Mouse (Mus musculus): Measurements from ENCODE around the gene Tbx2. TPM values are rescaled to one million over a fixed set of nuclear protein-coding genes. Genes with fewer than 3 reads are reported as not detected.

Gene Tbx2
- 0.37 and 1.2 TPM in 2 replicates for polyA plus RNA-seq (2014; fragmentation: Nextera tagmentation; extraction: Ambion mirVana)

DNA sequence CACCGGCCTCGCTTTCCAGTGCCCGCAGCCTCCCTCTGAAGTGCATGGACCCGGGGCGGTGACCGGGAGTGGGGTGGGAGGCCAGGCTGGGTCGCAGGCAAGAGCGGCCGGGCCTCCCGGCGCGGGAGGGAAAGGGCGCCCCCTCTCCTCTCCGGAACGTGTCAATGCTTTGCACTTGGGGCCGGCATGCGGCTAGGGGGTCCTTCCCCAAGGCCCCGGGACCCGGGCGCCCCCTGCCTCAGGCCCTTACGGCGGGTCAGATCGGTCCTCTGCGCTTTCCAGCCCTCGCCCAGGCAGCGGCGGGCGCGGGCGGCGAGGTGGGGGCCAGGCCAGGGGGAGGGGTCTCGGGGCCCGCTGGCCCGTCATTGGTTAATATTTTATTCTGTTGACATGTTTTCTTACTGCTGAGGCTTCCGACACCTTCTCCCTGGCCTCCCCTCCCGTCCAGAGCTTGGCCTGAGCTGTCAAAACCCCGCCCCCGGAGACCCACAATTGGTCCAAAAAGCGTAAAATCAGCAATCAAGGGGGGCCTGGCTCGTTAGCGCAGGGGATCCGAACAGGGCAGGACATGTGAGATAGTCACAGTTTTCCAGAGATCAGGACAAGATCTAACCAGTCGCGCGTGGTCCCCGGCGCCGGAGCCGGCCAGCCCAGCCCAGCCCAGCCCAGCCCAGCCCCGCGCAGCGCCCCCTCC, at the start of gene Tbx2:
TSS of gene Tbx2 (plus strand) at position 321 of the 694 bp plus-strand sequence.
- ATAC-seq (ENCODE audit: low read depth): peak; percentile 47; the same call in 1 of the 2 replicates
- peak within 1 kb of the TSS; percentile 41; the same call in 1 of the 2 replicates for H3K9ac ChIP-seq (replicated peaks; ENCODE audit: low read depth, low read length)

DNA sequence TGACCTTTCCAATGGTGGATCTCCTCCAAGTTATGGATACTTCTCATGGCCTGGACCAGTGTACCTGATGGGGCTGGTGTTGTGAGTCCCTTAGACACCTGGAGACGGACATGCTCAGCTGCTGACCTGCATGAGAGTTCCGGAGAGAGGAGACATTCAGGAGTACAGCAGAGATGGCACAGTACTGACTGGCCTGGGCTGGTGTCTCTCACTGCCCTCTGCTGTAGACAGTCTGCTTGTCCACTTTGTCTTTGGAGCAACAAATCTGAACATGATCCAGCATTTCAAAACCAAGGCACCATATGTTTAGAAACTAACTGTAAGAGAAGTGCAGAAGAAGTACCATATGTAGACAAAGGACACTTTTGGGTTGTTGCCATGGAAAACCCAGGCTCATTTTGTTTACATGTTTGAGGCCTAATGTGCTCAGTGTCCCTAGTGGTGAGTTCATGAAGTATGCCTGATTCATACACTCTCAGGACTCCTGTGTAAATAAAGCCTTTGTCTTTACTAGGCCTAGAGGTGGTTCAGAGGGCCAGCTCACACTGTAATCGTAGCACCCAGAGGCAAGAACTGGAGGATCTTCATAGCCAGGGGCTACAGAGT, 46.1 kb upstream of the Tbx2 start:
- Histone ChIP-seq H3K4me2 (ENCODE audit: low read depth, low read length) (no peak overlapping the region), H3K4me1 (ENCODE audit: control insufficient read depth, insufficient read depth, low read length) (no peaks in the 10 kb centered on the region), H3K4me3 (ENCODE audit: low read depth, low read length) (no peak overlapping the region), H3K9ac (replicated peaks; ENCODE audit: low read depth, low read length) (no peak overlapping the region), H3K27me3 (ENCODE audit: control insufficient read depth, insufficient read depth, low read length) (no peaks in the 10 kb centered on the region), H3K27ac (ENCODE audit: low read depth, low read length) (no peak overlapping the region), H3K36me3 (ENCODE audit: control insufficient read depth, insufficient read depth, low read length) (no peaks in the 10 kb centered on the region), H3K9me3 (ENCODE audit: control insufficient read depth, low read length) (no peaks in the 10 kb centered on the region)
- no peak for ATAC-seq (ENCODE audit: low read depth)
- WGBS: 71% methylated on average over 3 of the region's 3 CpGs

More for the DNA sequence above, at the start of gene Tbx2:
- peak within 1 kb of the TSS; percentile 46 for H3K4me2 ChIP-seq (ENCODE audit: low read depth, low read length)
- no peaks in the 10 kb centered on the region for H3K36me3 ChIP-seq (ENCODE audit: control insufficient read depth, insufficient read depth, low read length)
- H3K9me3 ChIP-seq (ENCODE audit: control insufficient read depth, low read length): no peaks in the 10 kb centered on the region
- under 1% methylated on average over 47 of the region's 52 CpGs for WGBS
- 0 out of 2 replicates have a peak, but pooled peaks cover 6% of the 10 kb centered on the region for H3K4me1 ChIP-seq (ENCODE audit: control insufficient read depth, insufficient read depth, low read length)
- H3K4me3 ChIP-seq (ENCODE audit: low read depth, low read length): peak within 1 kb of the TSS; percentile 29
- peaks cover 56% of the 10 kb centered on the region for H3K27me3 ChIP-seq (ENCODE audit: control insufficient read depth, insufficient read depth, low read length)
- H3K27ac ChIP-seq (ENCODE audit: low read depth, low read length): no peak within 1 kb of the TSS

- 89% methylated on average over 7 of the region's 7 CpGs for WGBS
- no peak overlapping the region for H3K4me2 ChIP-seq (ENCODE audit: low read depth, low read length)
- no peak for ATAC-seq (ENCODE audit: low read depth)
Observed at GRCm38 (mm10) chr11:85789750-85790149, 42.6 kb upstream of the Tbx2 start.

DNA sequence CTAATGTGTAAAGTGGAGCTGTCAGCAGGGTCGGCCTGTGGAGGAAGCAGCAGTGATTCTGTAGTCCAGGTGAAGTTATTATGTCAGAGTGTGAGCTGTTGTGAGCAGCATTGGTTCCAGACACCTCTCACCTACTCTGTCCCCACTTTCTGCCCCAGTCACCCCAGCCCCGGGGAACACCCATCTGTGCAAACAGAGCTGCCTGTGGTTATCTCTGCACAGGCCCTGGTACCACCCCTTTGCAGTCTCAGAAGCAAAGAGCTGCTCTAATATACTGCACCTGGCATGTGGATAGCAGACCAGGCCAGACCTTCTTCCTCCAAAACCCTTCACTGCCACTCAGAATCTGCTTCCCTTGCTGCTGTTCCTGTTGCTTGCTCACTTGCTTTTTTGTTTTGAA, 42.1 kb upstream of the Tbx2 start:
- Histone ChIP-seq H3K27me3 (ENCODE audit: control insufficient read depth, insufficient read depth, low read length) (no peaks in the 10 kb centered on the region), H3K9me3 (ENCODE audit: control insufficient read depth, low read length) (no peaks in the 10 kb centered on the region), H3K9ac (replicated peaks; ENCODE audit: low read depth, low read length) (no peak overlapping the region), H3K27ac (ENCODE audit: low read depth, low read length) (no peak overlapping the region), H3K4me2 (ENCODE audit: low read depth, low read length) (no peak overlapping the region), H3K4me1 (ENCODE audit: control insufficient read depth, insufficient read depth, low read length) (no peaks in the 10 kb centered on the region), H3K36me3 (ENCODE audit: control insufficient read depth, insufficient read depth, low read length) (no peaks in the 10 kb centered on the region), H3K4me3 (ENCODE audit: low read depth, low read length) (no peak overlapping the region)
- WGBS: 83% methylated on average over 2 of the region's 2 CpGs
- ATAC-seq (ENCODE audit: low read depth): no peak

More at GRCm38 (mm10) chr11:85789750-85790149, 42.6 kb upstream of the Tbx2 start:
- no peak overlapping the region for H3K27ac ChIP-seq (ENCODE audit: low read depth, low read length)
- no peaks in the 10 kb centered on the region for H3K27me3 ChIP-seq (ENCODE audit: control insufficient read depth, insufficient read depth, low read length)
- no peak overlapping the region for H3K9ac ChIP-seq (replicated peaks; ENCODE audit: low read depth, low read length)
- no peaks in the 10 kb centered on the region for H3K9me3 ChIP-seq (ENCODE audit: control insufficient read depth, low read length)
- no peaks in the 10 kb centered on the region for H3K36me3 ChIP-seq (ENCODE audit: control insufficient read depth, insufficient read depth, low read length)
- no peaks in the 10 kb centered on the region for H3K4me1 ChIP-seq (ENCODE audit: control insufficient read depth, insufficient read depth, low read length)
- no peak overlapping the region for H3K4me3 ChIP-seq (ENCODE audit: low read depth, low read length)

GRCm38 (mm10) chr11:85791212-85791611, 41.1 kb upstream of the Tbx2 start:
- no peak overlapping the region for H3K27ac ChIP-seq (ENCODE audit: low read depth, low read length)
- no peaks in the 10 kb centered on the region for H3K36me3 ChIP-seq (ENCODE audit: control insufficient read depth, insufficient read depth, low read length)
- 97% methylated on average over 1 of the region's 1 CpGs for WGBS
- H3K4me2 ChIP-seq (ENCODE audit: low read depth, low read length): no peak overlapping the region
- no peaks in the 10 kb centered on the region for H3K9me3 ChIP-seq (ENCODE audit: control insufficient read depth, low read length)
- no peak overlapping the region for H3K9ac ChIP-seq (replicated peaks; ENCODE audit: low read depth, low read length)
- H3K4me1 ChIP-seq (ENCODE audit: control insufficient read depth, insufficient read depth, low read length): no peaks in the 10 kb centered on the region
- H3K27me3 ChIP-seq (ENCODE audit: control insufficient read depth, insufficient read depth, low read length): no peaks in the 10 kb centered on the region
- no peak overlapping the region for H3K4me3 ChIP-seq (ENCODE audit: low read depth, low read length)
- no peak for ATAC-seq (ENCODE audit: low read depth)

- no peak overlapping the region for H3K9ac ChIP-seq (replicated peaks; ENCODE audit: low read depth, low read length)
- H3K27ac ChIP-seq (ENCODE audit: low read depth, low read length): no peak overlapping the region
- no peak overlapping the region for H3K4me2 ChIP-seq (ENCODE audit: low read depth, low read length)
- WGBS: 71% methylated on average over 12 of the region's 12 CpGs
- H3K4me3 ChIP-seq (ENCODE audit: low read depth, low read length): no peak overlapping the region
- no peaks in the 10 kb centered on the region for H3K36me3 ChIP-seq (ENCODE audit: control insufficient read depth, insufficient read depth, low read length)
- no peaks in the 10 kb centered on the region for H3K4me1 ChIP-seq (ENCODE audit: control insufficient read depth, insufficient read depth, low read length)
- no peaks in the 10 kb centered on the region for H3K9me3 ChIP-seq (ENCODE audit: control insufficient read depth, low read length)
- no peak for ATAC-seq (ENCODE audit: low read depth)
- H3K27me3 ChIP-seq (ENCODE audit: control insufficient read depth, insufficient read depth, low read length): no peaks in the 10 kb centered on the region
Observed at GRCm38 (mm10) chr11:85792534-85793215, 39.7 kb upstream of the Tbx2 start.

- no peak overlapping the region for H3K4me3 ChIP-seq (ENCODE audit: low read depth, low read length)
- ATAC-seq (ENCODE audit: low read depth): no peak
- H3K27ac ChIP-seq (ENCODE audit: low read depth, low read length): no peak overlapping the region
- H3K36me3 ChIP-seq (ENCODE audit: control insufficient read depth, insufficient read depth, low read length): no peaks in the 10 kb centered on the region
- no peak overlapping the region for H3K4me2 ChIP-seq (ENCODE audit: low read depth, low read length)
- H3K9me3 ChIP-seq (ENCODE audit: control insufficient read depth, low read length): no peaks in the 10 kb centered on the region
- H3K27me3 ChIP-seq (ENCODE audit: control insufficient read depth, insufficient read depth, low read length): no peaks in the 10 kb centered on the region
- H3K9ac ChIP-seq (replicated peaks; ENCODE audit: low read depth, low read length): no peak overlapping the region
- 86% methylated on average over 4 of the region's 4 CpGs for WGBS
- no peaks in the 10 kb centered on the region for H3K4me1 ChIP-seq (ENCODE audit: control insufficient read depth, insufficient read depth, low read length)
Observed at GRCm38 (mm10) chr11:85799456-85799855, 32.9 kb upstream of the Tbx2 start.

DNA sequence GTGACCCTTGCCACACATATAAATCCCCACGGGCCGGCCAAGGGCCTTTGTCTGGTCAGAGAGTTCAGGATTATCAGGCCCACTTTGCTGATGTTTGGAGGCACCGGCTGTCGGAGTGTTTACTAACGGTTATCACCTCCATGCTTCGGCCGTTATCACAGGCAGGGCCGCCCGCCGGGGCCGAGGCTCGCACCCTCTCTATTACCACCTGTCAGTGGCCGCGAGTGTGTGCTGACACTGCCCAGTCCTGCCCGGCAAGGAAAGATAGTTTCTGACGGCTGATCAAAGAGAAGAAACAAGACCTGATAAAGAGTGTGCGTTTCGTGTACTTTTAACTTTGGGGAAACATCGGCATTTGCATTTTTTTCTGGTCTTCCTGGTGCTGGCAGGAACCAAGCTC, 32.5 kb upstream of the Tbx2 start:
- no peak overlapping the region for H3K4me3 ChIP-seq (ENCODE audit: low read depth, low read length)
- no peaks in the 10 kb centered on the region for H3K27me3 ChIP-seq (ENCODE audit: control insufficient read depth, insufficient read depth, low read length)
- no peak overlapping the region for H3K27ac ChIP-seq (ENCODE audit: low read depth, low read length)
- 82% methylated on average over 19 of the region's 19 CpGs for WGBS
- H3K4me2 ChIP-seq (ENCODE audit: low read depth, low read length): no peak overlapping the region
- H3K9me3 ChIP-seq (ENCODE audit: control insufficient read depth, low read length): no peaks in the 10 kb centered on the region
- no peak for ATAC-seq (ENCODE audit: low read depth)
- no peaks in the 10 kb centered on the region for H3K36me3 ChIP-seq (ENCODE audit: control insufficient read depth, insufficient read depth, low read length)
- no peaks in the 10 kb centered on the region for H3K4me1 ChIP-seq (ENCODE audit: control insufficient read depth, insufficient read depth, low read length)
- no peak overlapping the region for H3K9ac ChIP-seq (replicated peaks; ENCODE audit: low read depth, low read length)

- no peak for ATAC-seq (ENCODE audit: low read depth)
- no peak overlapping the region for H3K27ac ChIP-seq (ENCODE audit: low read depth, low read length)
- H3K4me1 ChIP-seq (ENCODE audit: control insufficient read depth, insufficient read depth, low read length): no peaks in the 10 kb centered on the region
- H3K9me3 ChIP-seq (ENCODE audit: control insufficient read depth, low read length): no peaks in the 10 kb centered on the region
- no peaks in the 10 kb centered on the region for H3K27me3 ChIP-seq (ENCODE audit: control insufficient read depth, insufficient read depth, low read length)
- no peak overlapping the region for H3K4me3 ChIP-seq (ENCODE audit: low read depth, low read length)
- H3K4me2 ChIP-seq (ENCODE audit: low read depth, low read length): no peak overlapping the region
- no peak overlapping the region for H3K9ac ChIP-seq (replicated peaks; ENCODE audit: low read depth, low read length)
- no peaks in the 10 kb centered on the region for H3K36me3 ChIP-seq (ENCODE audit: control insufficient read depth, insufficient read depth, low read length)
- 91% methylated on average over 11 of the region's 11 CpGs for WGBS
Observed at GRCm38 (mm10) chr11:85800380-85800779, 32.0 kb upstream of the Tbx2 start.

Measured in neural tube, embryonic 14.5 days (tissue).